Mouse (Mus musculus) activated CD4-positive, CD25-positive, alpha-beta regulatory T cell, adult 4 months (primary cell): ENCODE measurements around the gene F12. TPM values are rescaled to one million over a fixed set of nuclear protein-coding genes. Genes with fewer than 3 reads are reported as not detected.

Experiments used
- ATAC-seq: one replicate; pipeline ENCODE4 v1.8.0; 2017
- polyA plus RNA-seq, 2 experiments: library from polyadenylated mRNA; unstranded; fragments of 100-300 nt; shearing (Covaris generic); gene quantifications; one replicate each; pipeline ENCODE4 v1.2.1; 2017

Gene F12
- polyA plus RNA-seq, 2 experiments from 2014 or later = not detected

GRCm38 (mm10) chr13:55412643-55413307, 13.8 kb downstream of the F12 start:
- ATAC-seq = no peak

GRCm38 (mm10) chr13:55411826-55412225, 14.8 kb downstream of the F12 start:
- ATAC-seq = no peak

GRCm38 (mm10) chr13:55408546-55409120, 18.0 kb downstream of the F12 start:
- ATAC-seq = no peak

GRCm38 (mm10) chr13:55407341-55407740, 19.3 kb downstream of the F12 start:
- no peak for ATAC-seq

GRCm38 (mm10) chr13:55405783-55406390, 20.7 kb downstream of the F12 start:
- peak; percentile 58 for ATAC-seq

GRCm38 (mm10) chr13:55404853-55405782, 21.5 kb downstream of the F12 start:
- peak; percentile 91 for ATAC-seq

GRCm38 (mm10) chr13:55403935-55404852, 22.4 kb downstream of the F12 start:
- ATAC-seq = no peak

GRCm38 (mm10) chr13:55403266-55403665, 23.3 kb downstream of the F12 start:
- no peak for ATAC-seq

- no peak for ATAC-seq
Observed at GRCm38 (mm10) chr13:55400039-55400346, 26.6 kb downstream of the F12 start.

- ATAC-seq = no peak
Observed at GRCm38 (mm10) chr13:55399300-55400038, 27.1 kb downstream of the F12 start.

GRCm38 (mm10) chr13:55398088-55398487, 28.5 kb downstream of the F12 start, which contains the start of gene Slc34a1:
Gene Slc34a1, plus strand, starts transcription at chr13:55398187.
- ATAC-seq = no peak

- no peak for ATAC-seq
Observed at GRCm38 (mm10) chr13:55392933-55393332, 33.7 kb downstream of the F12 start.

GRCm38 (mm10) chr13:55391626-55392029, 35.0 kb downstream of the F12 start:
- no peak for ATAC-seq

- ATAC-seq = no peak
Observed at GRCm38 (mm10) chr13:55390644-55391043, 35.9 kb downstream of the F12 start.

GRCm38 (mm10) chr13:55381790-55382189, 44.8 kb downstream of the F12 start:
- no peak for ATAC-seq

GRCm38 (mm10) chr13:55378907-55379580, 47.5 kb downstream of the F12 start:
- no peak for ATAC-seq

- ATAC-seq = no peak
Observed at GRCm38 (mm10) chr13:55375877-55376276, 50.7 kb downstream of the F12 start.

- no peak for ATAC-seq
Observed at GRCm38 (mm10) chr13:55374206-55374924, 52.2 kb downstream of the F12 start.

- ATAC-seq = no peak
Observed at GRCm38 (mm10) chr13:55371740-55372139, 54.9 kb downstream of the F12 start.
